Mouse (Mus musculus) heart, adult 18-20 months (tissue): ENCODE data around the gene Mtr. TPM values are rescaled to one million over a fixed set of nuclear protein-coding genes. Genes with fewer than 3 reads are reported as not detected.

Experiments
- DNase-seq, 2 experiments: peaks; one replicate each; pipeline ENCODE4 v3.0.0; 2021 to 2022; ENCODE audit warnings: mixed read lengths in 1 of 2
- total RNA-seq, 2 experiments: library from RNA; stranded (reverse); gene quantifications; 2 replicates each; pipeline ENCODE4 v1.2.3; 2021

The Mtr gene
- total RNA-seq, 2 experiments from 2014 or later: 95.0 to 113 TPM

- DNase-seq: peak; percentile 73
These were observed 13.9 kb downstream of the Mtr start for GRCm38 (mm10) chr13:12243991-12244390.

DNA sequence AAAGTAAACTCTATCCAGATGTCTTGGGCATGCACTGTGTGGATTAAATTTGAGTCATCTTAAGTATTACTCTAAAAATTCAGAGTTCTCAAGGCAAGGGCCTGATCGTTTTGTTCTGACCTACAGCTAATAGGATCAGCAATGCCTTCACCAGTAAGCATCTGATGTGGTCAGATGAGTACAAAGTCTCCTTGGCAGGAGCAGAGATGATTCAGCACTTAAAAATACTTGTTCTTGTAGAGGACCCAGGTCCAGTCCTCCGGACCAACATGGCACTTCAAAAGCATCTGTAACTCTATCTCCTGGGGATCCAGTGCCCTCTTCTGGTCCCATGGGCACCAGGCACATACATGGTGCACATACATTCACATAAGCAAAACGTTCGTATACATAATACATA, 25.8 kb downstream of the Mtr start:
- no peak for DNase-seq

DNA sequence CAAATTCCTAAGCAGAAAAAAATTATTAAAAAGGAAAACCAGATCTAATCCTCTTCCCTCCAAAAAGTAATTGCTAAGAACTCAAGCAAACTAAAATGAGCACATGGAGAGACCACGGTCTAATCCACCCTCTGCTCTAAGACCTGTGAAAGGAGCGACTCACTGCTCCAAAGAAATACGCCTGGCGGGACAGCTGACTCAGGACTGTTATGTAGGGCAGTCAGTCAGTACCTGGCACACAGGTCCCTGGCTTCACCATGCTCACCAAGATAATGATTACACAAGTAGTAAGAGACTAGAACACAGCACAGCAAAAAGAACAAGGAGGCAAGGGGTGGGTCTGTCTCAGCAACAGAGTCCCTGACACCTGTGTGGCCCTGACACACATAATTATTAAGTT, 29.7 kb downstream of the Mtr start:
- no peak for DNase-seq

- DNase-seq: no peak
These were observed 30.3 kb downstream of the Mtr start for GRCm38 (mm10) chr13:12227606-12228005.

DNA sequence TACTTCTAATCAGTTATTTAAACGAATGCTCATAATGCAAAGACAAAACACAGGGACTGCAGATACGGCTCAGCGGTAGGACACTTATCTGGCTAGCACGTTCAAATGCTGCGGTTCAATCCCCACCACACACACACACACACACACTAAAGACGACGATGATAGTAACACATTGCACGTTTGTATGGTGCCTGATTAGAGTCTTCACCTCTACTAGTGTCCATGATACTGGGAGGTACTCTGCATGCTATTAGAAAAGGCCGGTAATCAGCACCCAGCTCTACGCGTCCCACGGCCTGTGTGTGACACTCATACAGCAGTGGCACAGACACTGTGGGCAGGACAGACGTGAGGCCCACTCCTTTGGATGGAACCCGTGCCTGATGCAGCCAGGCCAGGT, 39.3 kb downstream of the Mtr start:
- DNase-seq: no peak

DNA sequence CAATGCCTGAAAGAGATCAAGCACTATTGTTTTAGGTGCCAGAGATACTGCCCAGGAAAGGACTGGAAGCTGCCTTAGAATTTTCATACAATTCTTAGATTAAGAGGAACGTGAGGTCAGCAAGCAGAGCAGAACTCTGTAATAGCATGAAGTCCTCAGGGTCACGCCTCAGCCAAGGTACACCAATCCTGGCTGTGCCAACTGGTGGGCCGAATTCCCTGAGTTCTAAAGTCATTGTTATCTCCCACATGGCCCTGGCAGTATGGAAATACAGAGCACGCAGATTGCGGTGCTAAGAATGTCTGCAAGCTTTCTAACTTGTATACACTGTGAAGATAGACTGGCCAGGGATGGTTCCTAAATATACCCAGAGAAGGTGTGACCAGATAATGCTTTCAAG, 43.0 kb downstream of the Mtr start:
- DNase-seq: no peak

GRCm38 (mm10) chr13:12211058-12211457, 46.9 kb downstream of the Mtr start:
- DNase-seq: peak; percentile 53 to 69

DNA sequence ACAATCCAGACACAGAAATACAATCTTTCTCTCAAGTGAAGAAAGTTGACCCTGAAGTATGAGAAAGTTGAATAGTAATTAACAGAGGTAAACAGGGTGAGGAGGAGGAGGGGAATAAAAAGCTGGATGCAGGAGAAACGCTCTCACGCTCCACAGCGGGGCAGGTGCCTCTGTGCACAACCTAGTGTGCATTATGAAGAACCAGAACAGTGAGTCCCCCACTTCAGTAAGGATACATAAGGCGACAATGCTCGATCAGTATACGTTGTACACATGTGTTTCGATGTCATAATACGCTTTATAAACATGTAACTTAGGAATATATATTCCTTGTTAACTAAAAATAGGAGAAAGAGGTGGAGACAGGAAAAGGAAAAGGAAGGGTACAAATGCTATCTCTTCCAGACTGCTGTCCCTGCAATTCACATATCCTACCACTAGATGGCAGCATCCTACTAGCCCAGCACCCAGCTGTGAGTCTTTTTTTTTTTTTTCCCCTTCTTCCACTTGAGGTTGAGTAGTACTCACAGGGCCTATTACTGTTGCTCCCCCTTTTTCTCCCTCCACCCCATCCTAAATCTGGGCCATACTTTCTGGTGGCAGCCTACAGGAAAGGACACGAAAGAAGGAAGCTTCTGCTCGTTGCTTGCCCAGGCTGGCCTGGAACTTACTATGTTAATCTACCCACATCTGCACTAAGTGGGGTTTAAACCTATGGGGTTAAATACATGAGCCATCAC, 47.7 kb downstream of the Mtr start:
- DNase-seq: peak; percentile 60 to 69

DNA sequence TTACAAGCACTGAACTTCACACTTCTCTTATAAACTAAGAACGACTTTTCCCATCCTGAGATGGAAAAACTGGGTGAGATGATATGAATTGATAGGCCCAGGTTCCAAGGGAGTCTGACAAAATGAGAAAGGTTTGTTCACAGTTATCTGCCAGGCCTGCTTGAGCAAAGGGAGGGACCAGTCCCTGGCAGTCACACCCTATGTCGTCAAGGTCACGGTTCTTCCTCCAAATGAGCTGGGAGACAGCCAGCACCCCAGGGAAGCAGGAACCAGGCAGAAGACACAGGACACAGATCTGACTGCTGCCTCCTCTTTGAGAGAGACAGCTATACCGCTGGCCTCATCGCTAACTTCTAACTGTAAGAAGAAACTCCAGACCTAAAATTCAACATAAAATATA, 57.5 kb downstream of the Mtr start:
- DNase-seq: peak; percentile 61 to 67

GRCm38 (mm10) chr13:12198486-12198885, 59.4 kb downstream of the Mtr start:
- DNase-seq: no peak

DNA sequence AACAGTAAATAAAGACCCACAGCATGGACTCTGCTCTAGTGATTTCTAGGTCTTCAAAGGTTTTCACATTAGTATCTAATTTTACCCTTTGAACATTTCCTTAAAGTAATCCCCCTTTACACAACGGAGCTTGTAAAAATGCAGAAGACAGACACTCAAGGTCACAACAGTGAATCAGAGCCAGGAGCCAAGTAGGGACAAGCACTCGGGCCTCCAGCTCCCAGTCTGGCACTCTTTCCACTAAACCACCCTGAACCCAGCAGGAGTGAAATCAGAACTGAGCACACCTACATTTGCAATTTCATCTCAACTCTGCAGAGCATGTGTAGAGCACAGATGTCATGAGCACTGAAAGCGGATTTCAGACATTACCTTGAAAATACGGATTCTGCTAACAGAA, 61.1 kb downstream of the Mtr start:
- peak; percentile 39 to 49 for DNase-seq

DNA sequence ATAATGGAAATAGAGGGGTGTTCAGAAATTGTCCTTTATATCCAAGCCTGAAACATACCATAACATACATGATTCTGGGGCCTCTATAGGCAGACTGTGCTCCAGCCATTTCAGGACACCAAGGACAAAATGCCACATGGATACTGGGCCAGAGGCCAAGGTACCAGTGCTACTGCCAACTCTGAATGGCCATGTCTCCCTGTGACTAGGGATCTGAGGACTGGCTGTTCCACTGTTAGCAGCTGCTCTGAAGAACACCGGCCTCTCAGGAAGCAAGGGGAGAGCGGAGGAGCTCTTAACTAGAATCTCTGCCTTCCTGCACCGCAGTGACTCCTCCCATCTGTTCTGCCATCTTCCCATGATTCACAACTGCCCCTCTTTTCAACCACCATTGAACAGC, 61.9 kb downstream of the Mtr start:
- DNase-seq: peak; percentile 78 to 82

DNA sequence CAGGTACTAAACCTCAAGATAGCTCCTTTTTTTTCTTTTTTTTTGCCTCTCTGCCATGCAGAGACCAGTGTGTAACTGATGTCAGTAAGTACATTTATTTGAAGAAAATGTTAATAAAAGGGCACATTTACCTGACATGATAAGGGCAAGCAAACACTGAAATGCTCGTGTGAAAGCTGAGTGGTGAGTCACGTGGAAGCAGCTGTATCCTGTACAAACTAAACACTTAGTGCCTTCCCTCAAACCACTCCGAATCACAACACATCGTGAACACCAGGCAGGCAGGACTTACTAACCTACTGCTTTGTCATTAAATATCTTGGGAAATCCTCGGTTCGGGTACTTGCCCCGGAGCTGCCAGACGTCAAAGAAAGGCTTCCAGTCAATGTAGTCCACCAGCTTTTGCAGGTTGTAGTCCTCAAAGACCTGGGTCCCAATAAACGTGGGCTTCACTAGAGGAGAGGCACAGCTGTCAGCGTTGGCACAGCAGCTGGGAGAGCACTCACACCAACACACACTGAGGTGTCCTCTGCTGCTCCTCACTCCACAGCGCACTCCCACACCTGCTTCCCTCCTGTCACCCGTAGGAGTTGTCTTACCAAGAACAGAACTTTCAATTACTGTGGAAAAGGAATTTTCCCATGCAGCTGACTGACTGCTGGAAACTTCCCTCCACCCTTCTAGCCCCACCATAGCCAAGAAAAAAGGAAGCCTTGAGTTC, 62.8 kb downstream of the Mtr start:
- no peak for DNase-seq

DNA sequence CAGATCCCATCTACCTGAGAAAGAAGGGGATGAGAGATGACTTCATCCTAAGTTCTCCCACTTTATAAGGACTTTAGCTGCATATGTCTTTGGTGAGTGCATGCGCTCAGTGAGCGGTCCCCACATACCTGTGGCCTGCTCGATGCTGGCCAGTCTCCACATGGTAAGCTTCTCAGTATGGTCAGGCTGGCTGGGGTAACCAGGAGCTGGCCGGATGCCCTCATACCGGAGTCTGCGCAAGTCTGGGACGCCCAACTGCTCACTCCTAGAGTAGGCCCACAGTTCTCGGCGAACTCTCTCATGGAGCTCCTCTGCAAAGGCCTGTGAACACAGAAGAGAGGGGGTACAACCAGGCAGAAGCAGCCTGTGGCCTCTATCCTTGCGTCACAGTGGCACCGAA, 68.7 kb downstream of the Mtr start:
- DNase-seq: peak; percentile 48 to 59

GRCm38 (mm10) chr13:12188804-12189203, 69.1 kb downstream of the Mtr start:
- DNase-seq: no peak

DNA sequence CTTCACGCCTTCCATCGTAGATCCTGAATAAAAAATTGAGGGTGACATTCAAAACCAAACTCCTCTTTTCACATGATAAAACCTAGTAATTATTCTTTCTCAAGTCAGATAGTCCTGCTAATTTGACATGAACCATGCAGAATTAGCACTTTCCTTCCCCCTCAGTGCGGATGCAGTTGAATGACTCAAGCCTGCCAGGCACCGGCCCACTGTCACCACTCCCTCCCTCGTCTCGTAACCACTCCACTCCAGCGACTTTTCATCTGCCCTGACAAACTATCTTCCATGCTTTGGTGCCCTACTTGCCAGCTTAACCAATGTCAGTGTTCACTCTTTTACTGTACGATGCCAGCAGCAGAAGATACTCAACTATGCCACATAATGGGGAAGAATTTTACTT, 78.4 kb downstream of the Mtr start:
- no peak for DNase-seq

GRCm38 (mm10) chr13:12176761-12177160, 81.2 kb downstream of the Mtr start:
- no peak for DNase-seq

GRCm38 (mm10) chr13:12175988-12176736, 81.8 kb downstream of the Mtr start:
- DNase-seq: no peak

DNA sequence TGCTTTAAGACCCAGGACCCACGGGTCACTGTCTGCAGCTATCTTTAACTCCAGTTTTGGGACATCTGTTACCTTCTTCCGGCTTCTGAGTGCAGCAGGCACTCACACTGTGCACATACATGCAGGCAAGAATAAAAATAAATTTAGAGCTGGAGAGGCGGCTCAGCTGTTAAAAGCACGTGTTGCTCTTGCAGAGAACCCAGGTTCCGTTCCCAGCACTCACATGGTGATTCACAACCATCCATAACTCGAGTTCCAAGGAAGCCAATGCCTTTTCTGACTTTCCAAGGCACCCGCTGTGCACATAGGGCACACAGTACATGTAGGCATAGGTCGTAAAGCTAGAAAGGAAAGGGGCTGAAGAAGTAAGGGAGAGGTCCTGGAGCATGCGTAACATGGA, 90.6 kb downstream of the Mtr start:
- no peak for DNase-seq

GRCm38 (mm10) chr13:12166386-12166785, 91.5 kb downstream of the Mtr start:
- DNase-seq: peak in 1 of 2 experiments; percentile 17

GRCm38 (mm10) chr13:12165461-12166058, 92.4 kb downstream of the Mtr start:
- no peak for DNase-seq

DNA sequence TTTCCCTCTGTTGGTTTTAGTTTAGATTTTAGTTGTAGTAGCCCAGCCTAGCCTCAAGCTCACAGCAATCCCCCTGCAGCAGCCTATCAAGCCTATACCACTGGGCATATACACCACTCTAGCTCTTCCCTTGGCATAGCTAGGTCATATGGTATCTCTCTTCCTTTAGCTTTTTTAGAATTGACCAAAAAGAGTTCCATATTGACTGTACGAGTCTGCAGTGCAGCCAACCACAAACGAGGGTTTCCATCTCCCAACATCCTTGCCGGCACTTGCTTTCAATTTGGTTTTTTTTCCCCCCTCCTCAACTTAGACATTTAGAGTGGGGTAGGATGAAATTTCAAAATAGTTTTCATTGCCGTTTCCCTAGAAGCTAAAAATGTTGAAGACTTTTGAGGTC, 95.5 kb downstream of the Mtr start:
- no peak for DNase-seq

- peak; percentile 27 to 60 for DNase-seq
These were observed 97.8 kb downstream of the Mtr start for GRCm38 (mm10) chr13:12160121-12160475.
